Comparison of ENCODE assay signal across 8 mouse cellular contexts in genomic region chr10:81167200-81168086, GRCm38 (mm10). TPM values are rescaled to one million over a fixed set of nuclear protein-coding genes. Genes with fewer than 3 reads are reported as not detected.
DNase-seq lines count a peak whose midpoint lies in the region; ATAC-seq lines count a peak whose summit lies in the region.

TSS of gene Pias4 (minus strand) at chr10:81167923.

- H3K4me3 ChIP-seq in brown adipose tissue, adult 24 weeks (ENCODE audit: insufficient read depth, low read depth, low read length) = peak within 1 kb of the TSS; percentile 74
- peak within 1 kb of the TSS; percentile 83 for H3K4me3 ChIP-seq in heart, embryonic 13.5 days
- H3K4me3 ChIP-seq in liver, embryonic 12.5 days = peak within 1 kb of the TSS; percentile 98
- peak within 1 kb of the TSS; percentile 93 for H3K4me3 ChIP-seq in stomach, embryonic 15.5 days (replicated peaks)

- under 1% methylated on average over 56 of the region's 64 CpGs for WGBS in heart, embryonic 13.5 days
- WGBS in liver, embryonic 12.5 days (ENCODE audit: insufficient replicate concordance) = 1% methylated on average over 64 of the region's 64 CpGs
- under 1% methylated on average over 60 of the region's 64 CpGs for WGBS in stomach, embryonic 15.5 days

- H3K27me3 ChIP-seq in heart, embryonic 13.5 days (replicated peaks) = no peaks in the 10 kb centered on the region
- no peaks in the 10 kb centered on the region for H3K27me3 ChIP-seq in liver, embryonic 12.5 days (replicated peaks)
- H3K27me3 ChIP-seq in stomach, embryonic 15.5 days (replicated peaks) = no peaks in the 10 kb centered on the region

- H3K36me3 ChIP-seq in heart, embryonic 13.5 days = peaks cover 23% of the 10 kb centered on the region
- H3K36me3 ChIP-seq in liver, embryonic 12.5 days = peaks cover 27% of the 10 kb centered on the region
- peaks cover 10% of the 10 kb centered on the region for H3K36me3 ChIP-seq in stomach, embryonic 15.5 days

- H3K9me3 ChIP-seq in heart, embryonic 13.5 days = no peaks in the 10 kb centered on the region
- no peaks in the 10 kb centered on the region for H3K9me3 ChIP-seq in liver, embryonic 12.5 days (replicated peaks)
- H3K9me3 ChIP-seq in stomach, embryonic 15.5 days = no peaks in the 10 kb centered on the region

- DNase-seq in CD4-positive, CD25-positive, alpha-beta regulatory T cell, adult 2 months (ENCODE audit: low read depth, low spot score) = peak; percentile 100
- DNase-seq in fat pad, adult 2 months (ENCODE audit: extremely low read depth, low read depth, low spot score) = peak; percentile 73
- peak; percentile 100 for DNase-seq in kidney, postnatal 10 days
- peak; percentile 100 for DNase-seq in natural killer cell, adult 2 months (ENCODE audit: low spot score in 2 of 2)

- H3K4me2 ChIP-seq in heart, embryonic 13.5 days = peak within 1 kb of the TSS; percentile 91
- H3K4me2 ChIP-seq in liver, embryonic 12.5 days = peak within 1 kb of the TSS; percentile 89
- H3K4me2 ChIP-seq in stomach, embryonic 15.5 days = peak within 1 kb of the TSS; percentile 93

- peak within 1 kb of the TSS; percentile 59 for H3K27ac ChIP-seq in brown adipose tissue, adult 24 weeks (replicated peaks; ENCODE audit: low read depth, low read length)
- H3K27ac ChIP-seq in heart, embryonic 13.5 days (replicated peaks) = peak within 1 kb of the TSS; percentile 76
- peak within 1 kb of the TSS; percentile 95 for H3K27ac ChIP-seq in liver, embryonic 12.5 days
- H3K27ac ChIP-seq in stomach, embryonic 15.5 days = peak within 1 kb of the TSS; percentile 83

- H3K9ac ChIP-seq in heart, embryonic 13.5 days = peak within 1 kb of the TSS; percentile 94
- peak within 1 kb of the TSS; percentile 96 for H3K9ac ChIP-seq in liver, embryonic 12.5 days
- H3K9ac ChIP-seq in stomach, embryonic 15.5 days = peak within 1 kb of the TSS; percentile 86

- ATAC-seq in heart, embryonic 13.5 days (ENCODE audit: extremely low read depth, insufficient number of reproducible peaks, low FRiP score, low TSS enrichment) = peak; percentile 89
- peak; percentile 84 for ATAC-seq in liver, embryonic 12.5 days
- peak; percentile 88 for ATAC-seq in stomach, embryonic 15.5 days (ENCODE audit: insufficient read depth, low FRiP score, low read depth)

- H3K4me1 ChIP-seq in brown adipose tissue, adult 24 weeks (ENCODE audit: control insufficient read depth, insufficient read depth, insufficient read length, low read length) = peaks cover 7% of the 10 kb centered on the region
- peaks cover 32% of the 10 kb centered on the region for H3K4me1 ChIP-seq in heart, embryonic 13.5 days
- H3K4me1 ChIP-seq in liver, embryonic 12.5 days = peaks cover 60% of the 10 kb centered on the region
- H3K4me1 ChIP-seq in stomach, embryonic 15.5 days = peaks cover 14% of the 10 kb centered on the region; the same call in 1 of the 2 replicates

RNA-seq across cellular contexts. Expression of gene Pias4, which starts in this region (rescaled TPM):
- 10.3 and 13.4 TPM in 2 replicates for polyA plus RNA-seq in brown adipose tissue, adult 24 weeks (2012; ENCODE audit: insufficient read depth, insufficient read length, missing spikeins)
- 35.7 and 40.3 TPM in 2 replicates for polyA plus RNA-seq in heart, embryonic 13.5 days (2015; fragmentation: Nextera tagmentation; extraction: Ambion mirVana)
- 28.9 and 29.7 TPM in 2 replicates for polyA plus RNA-seq in liver, embryonic 12.5 days (2016; fragmentation: Nextera tagmentation; extraction: Ambion mirVana)
- polyA plus RNA-seq in stomach, embryonic 15.5 days (2015; fragmentation: Nextera tagmentation; extraction: Ambion mirVana) = 41.8 and 44.9 TPM in 2 replicates

Comparison
In these comparisons a context has a peak if more than half of its experiments do, and no peak if none do; other contexts are left out.
1. Peak in every context shown above with its lines: DNase-seq, ATAC-seq, H3K4me3 ChIP-seq and H3K27ac ChIP-seq.